Mouse (Mus musculus) forebrain, embryonic 11.5 days (tissue): ENCODE results near the gene Atp5g3. TPM values are rescaled to one million over a fixed set of nuclear protein-coding genes. Genes with fewer than 3 reads are reported as not detected.
"Not testable (repeated sequence)": the region's sequence is repeated elsewhere in the genome, so short reads cannot be mapped to it uniquely, and the experiment has no call there.

Experiments used
- ATAC-seq: fragments of 200-750 bp; cut with Nextera tagmentation; replicated peaks from 2 replicates; pipeline ENCODE4 v1.8.0; 2017; ENCODE audit warnings: moderate TSS enrichment; ENCODE audit not compliant: low FRiP score
- DNase-seq: peaks from one replicate; pipeline ENCODE4 v3.0.0-alpha.2; 2017; ENCODE audit warnings: low spot score
- H3K27ac ChIP-seq: fragments of 300-500 bp; sonication (generic); 2 replicates; pipeline ENCODE4 v1.5.1; 2014; ENCODE audit warnings: low read depth, low read length
- H3K27me3 ChIP-seq: fragments of 300-500 bp; sonication (generic); 2 replicates; pipeline ENCODE4 v1.6.1; 2014; ENCODE audit warnings: mild to moderate bottlenecking, low read length, mixed read lengths; ENCODE audit not compliant: control insufficient read depth, insufficient read depth
- H3K36me3 ChIP-seq: fragments of 300-500 bp; sonication (generic); 2 replicates; pipeline ENCODE4 v1.6.1; 2014; ENCODE audit warnings: mild to moderate bottlenecking, low read length, moderate library complexity, mixed read lengths; ENCODE audit not compliant: control insufficient read depth, insufficient read depth
- H3K4me1 ChIP-seq: fragments of 300-500 bp; sonication (generic); replicated peaks from 2 replicates; pipeline ENCODE4 v1.6.1; 2014; ENCODE audit warnings: low read length, mixed read lengths; ENCODE audit not compliant: control insufficient read depth, insufficient read depth
- H3K4me2 ChIP-seq: fragments of 300-500 bp; sonication (generic); 2 replicates; pipeline ENCODE4 v1.6.1; 2014; ENCODE audit warnings: low read depth, mild to moderate bottlenecking, low read length, moderate library complexity, mixed read lengths; ENCODE audit not compliant: severe bottlenecking
- H3K4me3 ChIP-seq: fragments of 300-500 bp; sonication (generic); 2 replicates; pipeline ENCODE4 v1.5.1; 2014; ENCODE audit warnings: low read depth, low read length
- H3K9ac ChIP-seq: fragments of 300-500 bp; sonication (generic); 2 replicates; pipeline ENCODE4 v1.6.1; 2014; ENCODE audit warnings: low read length
- H3K9me3 ChIP-seq: fragments of 300-500 bp; sonication (generic); 2 replicates; pipeline ENCODE4 v1.6.1; 2016; ENCODE audit warnings: low read length, mixed read lengths; ENCODE audit not compliant: control insufficient read depth
- WGBS: fragments of 180-500 bp; shearing (Covaris S2); extraction: QIAGEN DNeasy Blood & Tissue Kit; methylation state at CpG from one replicate; pipeline ENCODE4 v1.1.7; 2014; 5-methylcytosine and 5-hydroxymethylcytosine counted together
- polyA plus RNA-seq: library from polyadenylated mRNA; unstranded; fragments of >200 nt; fragmentation: Nextera tagmentation; extraction: Ambion mirVana; gene quantifications from 2 replicates; pipeline ENCODE4 v1.2.1, GENCODE M21; 2014

The Atp5g3 gene
- polyA plus RNA-seq, 1 experiment from 2014 or later = 769 TPM

DNA sequence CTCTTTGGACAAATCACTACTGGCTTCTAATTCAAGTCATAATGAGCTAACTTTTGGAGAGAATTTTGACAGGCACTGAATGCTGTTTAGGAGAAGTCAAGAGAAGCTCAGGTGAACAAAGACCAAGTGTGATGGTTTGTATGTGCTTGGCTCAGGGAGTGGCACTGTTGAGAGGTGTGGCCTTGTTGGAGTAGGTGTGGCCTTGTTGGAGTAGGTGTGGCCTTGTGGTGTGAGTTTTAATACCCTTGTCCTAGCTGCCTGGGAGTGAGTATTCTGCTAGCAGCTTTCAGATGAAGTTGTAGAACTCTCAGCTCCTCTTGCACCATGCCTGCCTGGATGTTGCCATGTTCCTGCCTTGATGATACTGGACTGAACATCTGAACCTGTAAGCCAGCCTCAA lies 6.4 kb downstream of the Atp5g3 start:
- H3K9me3 ChIP-seq, ATAC-seq, H3K4me1 ChIP-seq, H3K27me3 ChIP-seq, DNase-seq, H3K9ac ChIP-seq, H3K36me3 ChIP-seq, H3K4me2 ChIP-seq, H3K27ac ChIP-seq, H3K4me3 ChIP-seq: not testable (repeated sequence)

DNA sequence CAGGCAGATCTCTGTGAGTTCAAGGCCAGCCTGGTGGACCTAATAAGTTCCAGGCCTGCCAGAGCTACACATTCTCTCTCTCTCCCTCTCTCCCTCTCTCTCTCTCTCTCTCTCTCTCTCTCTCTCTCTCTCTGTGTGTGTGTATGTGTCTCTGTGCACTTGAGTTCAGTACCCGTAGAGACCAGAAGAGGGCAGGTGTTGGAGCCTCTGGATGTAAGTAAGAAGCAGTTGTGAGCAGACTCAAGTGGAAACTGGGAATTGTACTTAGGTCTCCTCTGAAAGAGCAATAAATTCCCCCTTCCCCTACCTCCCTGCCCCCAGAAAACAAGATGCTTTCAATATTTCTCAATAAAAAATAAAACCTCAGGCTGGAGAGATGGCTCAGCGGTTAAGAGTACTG lies 7.6 kb downstream of the Atp5g3 start:
- Histone ChIP-seq H3K27ac (no peak overlapping the region), H3K36me3 (0 out of 2 replicates have a peak, but pooled peaks cover 3% of the 10 kb centered on the region), H3K27me3 (no peaks in the 10 kb centered on the region), H3K4me2 (no peak overlapping the region), H3K9me3 (no peaks in the 10 kb centered on the region), H3K4me1 (no peaks in the 10 kb centered on the region), H3K9ac (no peak overlapping the region), H3K4me3 (no peak overlapping the region)
- WGBS = 100% methylated on average over 2 of the region's 2 CpGs
- no peak for DNase-seq
- ATAC-seq = no peak

DNA sequence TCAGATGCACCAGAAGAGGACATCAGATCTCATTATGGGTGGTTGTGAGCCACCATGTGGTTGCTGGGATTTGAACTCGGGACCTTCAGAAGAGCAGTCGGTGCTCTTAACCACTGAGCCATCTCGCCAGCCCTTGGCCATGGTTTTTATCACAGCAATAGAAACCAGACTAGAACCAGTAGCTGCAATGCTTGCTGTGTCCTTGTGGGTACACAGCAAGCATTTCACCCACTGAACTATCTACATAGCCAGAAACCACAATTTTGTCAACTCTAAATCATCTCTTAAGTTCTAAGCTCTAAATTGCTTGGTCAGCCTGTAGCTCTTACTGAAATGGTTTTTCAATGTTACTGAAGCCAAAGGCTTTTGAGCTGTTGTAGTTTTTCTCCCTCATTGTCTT lies 8.8 kb downstream of the Atp5g3 start:
- H3K9ac ChIP-seq, H3K4me2 ChIP-seq, H3K27me3 ChIP-seq, H3K4me1 ChIP-seq, DNase-seq, H3K9me3 ChIP-seq, H3K36me3 ChIP-seq, ATAC-seq, H3K4me3 ChIP-seq, H3K27ac ChIP-seq: not testable (repeated sequence)
- 93% methylated on average over 3 of the region's 3 CpGs for WGBS

DNA sequence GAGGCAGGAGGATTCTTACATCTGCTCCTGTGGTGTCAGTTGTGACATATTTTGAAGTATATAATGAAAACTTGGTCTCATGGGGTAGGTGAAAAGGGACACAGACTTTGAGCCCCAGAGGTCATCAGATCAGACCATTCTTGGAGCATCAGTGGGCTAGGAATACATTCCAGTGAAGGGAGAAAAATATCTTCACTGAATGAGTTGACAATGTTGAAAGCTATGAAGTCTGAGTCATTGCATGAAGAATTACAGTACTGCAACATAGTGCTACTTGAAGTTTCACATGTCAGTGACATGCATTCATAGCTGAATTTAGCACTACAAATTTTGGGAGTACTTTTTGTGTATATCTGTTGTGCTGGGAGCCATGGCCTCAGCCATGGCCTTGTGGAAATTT lies 10.0 kb downstream of the Atp5g3 start:
- no peaks in the 10 kb centered on the region for H3K4me1 ChIP-seq
- ATAC-seq (no peak), DNase-seq (no peak)
- no peak overlapping the region for H3K9ac ChIP-seq
- no peaks in the 10 kb centered on the region for H3K9me3 ChIP-seq
- no peak overlapping the region for H3K27ac ChIP-seq
- no peak overlapping the region for H3K4me3 ChIP-seq
- H3K27me3 ChIP-seq = no peaks in the 10 kb centered on the region
- H3K4me2 ChIP-seq = no peak overlapping the region
- H3K36me3 ChIP-seq = no peaks in the 10 kb centered on the region

DNA sequence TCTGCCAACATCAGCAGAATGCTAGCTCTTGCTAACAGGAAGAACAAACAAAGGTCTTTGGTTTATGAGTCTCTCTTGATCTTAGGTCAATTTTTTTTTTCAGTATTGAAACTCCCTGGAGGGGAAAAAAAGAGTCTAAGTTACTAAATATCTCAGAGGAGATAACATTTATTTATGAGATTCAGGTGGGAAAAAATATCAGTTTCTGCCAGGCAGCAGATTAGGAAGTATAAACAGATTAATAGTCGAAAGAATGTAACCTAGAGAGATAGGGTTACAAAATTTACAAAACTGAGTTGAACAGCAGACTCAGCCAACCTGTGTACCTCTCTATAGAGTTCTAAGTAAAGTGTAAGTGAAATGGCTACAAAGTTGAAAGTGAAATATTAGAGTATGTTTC lies 10.8 kb downstream of the Atp5g3 start:
- no peak overlapping the region for H3K9ac ChIP-seq
- no peaks in the 10 kb centered on the region for H3K27me3 ChIP-seq
- no peak overlapping the region for H3K4me3 ChIP-seq
- H3K9me3 ChIP-seq = no peaks in the 10 kb centered on the region
- 89% methylated on average over 1 of the region's 1 CpGs for WGBS
- DNase-seq (no peak), ATAC-seq (no peak)
- H3K4me1 ChIP-seq = no peaks in the 10 kb centered on the region
- no peaks in the 10 kb centered on the region for H3K36me3 ChIP-seq
- H3K27ac ChIP-seq = no peak overlapping the region
- H3K4me2 ChIP-seq = no peak overlapping the region

DNA sequence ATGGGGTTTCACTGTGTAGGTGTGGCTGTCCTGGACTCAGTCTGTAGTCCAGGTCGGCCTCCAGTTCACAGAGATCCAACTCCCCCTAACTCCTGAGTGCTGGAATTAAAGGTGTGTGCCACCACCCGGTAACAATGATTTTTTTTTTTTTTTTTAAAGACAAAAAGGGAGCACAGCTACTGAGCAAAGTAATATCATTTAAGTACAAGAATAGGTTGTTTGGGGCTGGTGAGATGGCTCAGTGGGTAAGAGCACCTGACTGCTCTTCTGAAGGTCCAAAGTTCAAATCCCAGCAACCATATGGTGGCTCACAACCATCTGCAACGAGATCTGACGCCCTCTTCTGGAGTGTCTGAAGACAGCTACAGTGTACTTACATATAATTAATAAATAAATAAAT lies 14.2 kb downstream of the Atp5g3 start:
- ATAC-seq = not testable (repeated sequence)

DNA sequence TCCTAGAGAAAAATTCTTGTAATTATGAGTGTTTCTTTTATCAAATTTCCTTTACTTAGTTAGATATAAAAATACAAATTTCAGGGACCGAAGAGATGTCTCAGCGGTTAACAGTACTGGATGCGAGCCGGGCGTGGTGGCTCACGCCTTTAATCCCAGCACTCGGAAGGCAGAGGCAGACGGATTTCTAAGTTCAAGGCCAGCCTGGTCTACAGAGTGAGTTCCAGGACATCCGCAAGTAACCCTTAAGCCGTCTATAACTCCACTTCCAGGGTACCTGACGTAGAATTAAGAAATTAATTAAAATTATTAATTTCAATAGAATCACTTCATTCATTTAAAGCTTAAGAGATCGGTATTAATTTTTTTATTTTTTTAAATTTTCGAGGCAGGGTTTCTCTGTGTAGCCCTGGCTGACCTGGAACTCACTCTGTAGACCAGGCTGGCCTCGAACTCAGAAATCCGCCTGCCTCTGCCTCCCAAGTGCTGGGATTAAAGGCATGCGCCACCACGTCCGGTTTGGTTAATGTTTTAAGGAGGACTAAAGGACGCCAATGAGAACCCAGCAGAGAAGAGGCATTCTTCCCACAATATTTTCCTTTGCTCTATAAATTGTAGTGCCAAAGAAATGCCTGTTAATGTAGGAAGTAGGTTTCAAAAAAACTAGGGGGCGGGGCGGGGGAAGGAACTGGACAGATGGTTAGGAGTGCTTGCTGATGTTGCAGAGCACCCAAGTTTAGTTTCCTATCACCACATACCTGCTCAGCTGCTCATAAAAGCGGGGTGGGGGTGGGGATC lies 17.5 kb downstream of the Atp5g3 start:
- Histone ChIP-seq H3K9me3 (no peaks in the 10 kb centered on the region), H3K27me3 (no peaks in the 10 kb centered on the region), H3K36me3 (no peaks in the 10 kb centered on the region; the same call in 1 of the 2 replicates), H3K4me3 (peak overlapping the region; percentile 73), H3K9ac (peak overlapping the region; percentile 72), H3K27ac (no peak overlapping the region), H3K4me1 (no peaks in the 10 kb centered on the region), H3K4me2 (peak overlapping the region; percentile 55; the same call in 1 of the 2 replicates)
- WGBS = 68% methylated on average over 22 of the region's 22 CpGs
- DNase-seq (no peak), ATAC-seq (no peak)

More for the DNA sequence above, 14.2 kb downstream of the Atp5g3 start:
- H3K36me3 ChIP-seq, H3K9ac ChIP-seq, H3K27ac ChIP-seq, DNase-seq, H3K4me3 ChIP-seq, H3K4me1 ChIP-seq, H3K4me2 ChIP-seq, H3K27me3 ChIP-seq, H3K9me3 ChIP-seq: not testable (repeated sequence)
- 82% methylated on average over 4 of the region's 4 CpGs for WGBS

DNA sequence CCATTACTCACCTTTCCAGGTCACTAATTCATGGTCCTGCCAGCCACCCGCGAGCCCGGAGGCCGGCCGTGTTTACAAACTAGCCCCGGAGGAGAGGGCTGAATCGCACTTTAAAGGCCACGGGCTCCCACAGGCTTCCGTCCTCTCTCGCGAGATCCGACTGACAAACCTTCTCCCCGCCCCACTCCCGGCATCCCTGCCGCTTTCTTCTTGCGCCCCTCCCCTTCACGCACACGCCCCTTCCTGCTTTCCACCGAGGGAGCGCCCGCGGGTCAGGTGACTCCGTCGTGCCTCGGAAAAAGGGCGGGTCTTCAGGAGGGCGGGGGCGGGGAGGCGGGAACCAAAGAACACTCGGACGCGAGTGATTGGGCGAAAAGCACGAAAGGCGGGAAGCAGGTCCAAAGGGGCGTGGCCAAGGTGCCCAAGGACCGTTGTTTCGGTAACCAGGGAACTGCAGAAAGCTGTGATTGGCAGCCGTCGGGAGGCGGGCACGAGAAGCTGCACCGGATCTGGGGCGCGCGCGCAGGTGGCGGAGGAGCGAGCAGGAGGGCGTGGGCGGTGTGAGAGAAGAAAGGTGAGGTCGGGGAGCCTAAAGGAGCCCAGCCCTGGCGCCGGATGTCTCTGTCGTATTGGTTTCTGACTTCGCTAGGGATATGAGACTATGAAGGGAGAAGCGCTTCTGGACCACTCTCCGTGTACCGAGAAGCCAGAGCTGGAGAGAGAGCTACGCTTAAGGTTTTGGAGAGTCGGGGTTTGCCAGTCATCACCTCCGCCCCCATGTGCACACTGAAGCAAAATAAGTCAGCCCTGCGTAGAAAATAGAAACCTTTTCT lies 18.4 kb downstream of the Atp5g3 start, which contains the start of gene Atf2:
TSS of gene Atf2 (minus strand) at position 176 of the 833 bp plus-strand sequence.
- peak within 1 kb of the TSS; percentile 73 for H3K4me3 ChIP-seq
- no peaks in the 10 kb centered on the region; the same call in 1 of the 2 replicates for H3K36me3 ChIP-seq
- H3K9ac ChIP-seq = peak within 1 kb of the TSS; percentile 95
- peak within 1 kb of the TSS; percentile 74 for H3K4me2 ChIP-seq
- ATAC-seq (peak; percentile 96), DNase-seq (peak; percentile 99)
- H3K27me3 ChIP-seq = no peaks in the 10 kb centered on the region
- H3K9me3 ChIP-seq = no peaks in the 10 kb centered on the region
- H3K27ac ChIP-seq = peak within 1 kb of the TSS; percentile 87
- WGBS = under 1% methylated on average over 63 of the region's 63 CpGs
- no peaks in the 10 kb centered on the region for H3K4me1 ChIP-seq
